Mouse (Mus musculus): ENCODE data around the gene Sptlc3. TPM values are rescaled to one million over a fixed set of nuclear protein-coding genes. Genes with fewer than 3 reads are reported as not detected.
A peak's percentile ranks its signal among the peaks of the same experiment; 100 is the strongest.

Sptlc3 gene
- polyA plus RNA-seq, 1 experiment from 2014 or later, result not detected

DNA sequence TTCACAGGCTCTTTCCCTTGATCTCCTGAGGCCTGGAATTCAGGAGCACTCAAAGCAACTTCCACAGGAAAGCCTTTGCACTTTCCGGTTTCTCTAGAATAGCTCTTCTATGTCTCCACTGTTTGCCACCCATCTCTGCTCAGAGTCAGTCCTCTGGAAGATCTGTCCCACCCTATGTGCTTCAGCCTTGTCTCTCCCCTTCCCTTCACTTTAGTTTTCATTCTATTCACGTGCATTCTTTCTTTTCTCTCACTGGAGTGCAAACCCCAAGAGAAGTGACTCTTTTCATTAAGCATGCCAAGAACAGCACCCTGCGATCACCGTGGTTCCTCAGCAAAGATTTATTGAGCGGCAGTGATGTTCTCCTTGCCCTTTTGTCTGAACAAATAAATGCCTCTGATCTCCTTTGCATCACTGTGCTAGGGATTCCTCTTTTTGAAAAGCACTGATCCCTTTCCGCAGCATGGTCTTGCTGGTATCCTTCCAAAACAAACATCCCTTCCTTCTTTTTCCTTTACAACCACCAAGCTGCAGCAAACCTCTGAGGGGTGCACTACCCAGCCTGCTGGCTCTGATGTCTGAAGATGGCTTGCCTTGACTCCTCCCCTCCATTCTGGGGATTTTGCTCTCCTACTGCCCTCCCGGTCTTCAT is 108.0 kb downstream of the Sptlc3 start:
- Histone ChIP-seq H3K4me2 (no peak overlapping the region), H3K27ac (no peak overlapping the region; the same call in 1 of the 2 replicates), H3K4me1 (replicated peaks) (peaks cover 5% of the 10 kb centered on the region), H3K9ac (no peak overlapping the region), H3K9me3 (no peaks in the 10 kb centered on the region), H3K27me3 (no peaks in the 10 kb centered on the region), H3K36me3 (no peaks in the 10 kb centered on the region), H3K4me3 (no peak overlapping the region)
- peak; percentile 57 for ATAC-seq (ENCODE audit: low FRiP score)
- WGBS, result 12% methylated on average over 7 of the region's 7 CpGs

DNA sequence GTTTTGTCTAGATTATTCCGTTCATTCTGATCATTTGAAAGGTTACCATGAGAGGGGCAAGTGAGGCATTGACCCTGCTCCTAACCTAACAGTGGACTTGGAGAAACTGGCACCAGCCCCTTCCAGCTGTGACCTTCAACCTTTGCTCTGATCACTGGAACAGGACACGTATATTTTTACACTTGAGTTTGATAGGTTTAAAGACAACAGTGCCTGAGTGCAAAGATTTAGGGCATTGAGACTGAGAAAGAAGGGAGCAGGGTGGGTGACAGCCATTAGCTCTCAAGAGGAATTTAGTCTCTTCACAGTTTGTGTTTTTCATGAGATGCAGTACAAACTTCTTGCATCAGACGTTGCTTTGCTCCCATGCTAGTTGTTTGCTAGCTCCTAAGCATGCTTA is 114.5 kb downstream of the Sptlc3 start:
- no peaks in the 10 kb centered on the region for H3K9me3 ChIP-seq
- 19% methylated on average over 3 of the region's 3 CpGs for WGBS
- H3K4me1 ChIP-seq (replicated peaks), result peaks cover 27% of the 10 kb centered on the region
- no peak overlapping the region for H3K4me3 ChIP-seq
- H3K36me3 ChIP-seq, result no peaks in the 10 kb centered on the region
- H3K27ac ChIP-seq, result peak overlapping the region; percentile 46; the same call in 1 of the 2 replicates
- H3K4me2 ChIP-seq, result peak overlapping the region; percentile 36; the same call in 1 of the 2 replicates
- no peak overlapping the region for H3K9ac ChIP-seq
- no peak for ATAC-seq (ENCODE audit: low FRiP score)
- H3K27me3 ChIP-seq, result no peaks in the 10 kb centered on the region

DNA sequence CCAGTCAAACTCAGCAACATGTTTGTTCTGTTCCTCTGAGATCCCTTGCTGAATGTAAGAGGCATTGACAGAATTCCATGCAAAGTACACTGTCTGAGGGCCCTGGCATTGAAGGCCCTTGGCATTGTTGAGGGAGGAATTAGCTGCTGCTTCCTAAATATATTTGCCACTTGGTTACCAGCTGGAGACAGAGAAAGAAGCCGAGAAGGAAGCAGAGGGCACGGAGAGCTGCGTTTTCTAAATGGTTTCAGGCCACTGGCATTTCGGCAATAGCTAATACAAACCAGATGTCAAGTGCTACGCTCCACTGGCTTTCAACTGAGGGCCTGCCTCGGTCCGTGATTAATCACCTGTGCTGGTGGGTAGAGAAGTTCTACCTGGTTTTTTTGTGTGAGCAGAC is 115.1 kb downstream of the Sptlc3 start:
- 2% methylated on average over 7 of the region's 7 CpGs for WGBS
- ATAC-seq (ENCODE audit: low FRiP score), result peak; percentile 66; the same call in 1 of the 2 replicates
- H3K27ac ChIP-seq, result peak overlapping the region; percentile 46

DNA sequence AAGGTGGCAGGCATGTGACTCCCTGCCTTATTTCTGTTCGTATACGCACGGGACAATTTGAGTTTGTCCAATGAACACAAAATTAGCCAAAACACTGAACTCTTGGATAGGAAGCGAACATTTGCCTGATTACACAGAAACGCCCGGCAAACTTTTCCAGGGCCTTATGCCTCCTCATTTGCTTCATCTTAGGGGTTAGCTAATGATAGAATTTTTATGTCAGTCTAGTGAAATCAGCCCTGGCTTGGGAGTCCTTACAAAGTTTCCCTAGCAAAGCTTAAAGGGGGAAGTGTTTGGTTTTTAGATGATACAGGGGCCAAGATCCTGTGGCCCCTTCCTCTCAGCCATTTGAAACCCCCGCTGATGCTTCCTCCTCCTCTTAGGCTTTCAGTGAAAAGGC is 115.5 kb downstream of the Sptlc3 start:
- Histone ChIP-seq H3K9ac (no peak overlapping the region), H3K27ac (no peak overlapping the region), H3K4me1 (replicated peaks) (peaks cover 32% of the 10 kb centered on the region), H3K27me3 (no peaks in the 10 kb centered on the region), H3K36me3 (no peaks in the 10 kb centered on the region), H3K4me3 (no peak overlapping the region), H3K4me2 (peak overlapping the region; percentile 36), H3K9me3 (no peaks in the 10 kb centered on the region)
- peak; percentile 16; the same call in 1 of the 2 replicates for ATAC-seq (ENCODE audit: low FRiP score)
- WGBS, result 13% methylated on average over 7 of the region's 7 CpGs

More for the DNA sequence above, 115.1 kb downstream of the Sptlc3 start:
- Histone ChIP-seq H3K4me3 (no peak overlapping the region), H3K4me1 (replicated peaks) (peaks cover 32% of the 10 kb centered on the region), H3K4me2 (peak overlapping the region; percentile 36), H3K9ac (no peak overlapping the region), H3K9me3 (no peaks in the 10 kb centered on the region), H3K27me3 (no peaks in the 10 kb centered on the region), H3K36me3 (no peaks in the 10 kb centered on the region)

DNA sequence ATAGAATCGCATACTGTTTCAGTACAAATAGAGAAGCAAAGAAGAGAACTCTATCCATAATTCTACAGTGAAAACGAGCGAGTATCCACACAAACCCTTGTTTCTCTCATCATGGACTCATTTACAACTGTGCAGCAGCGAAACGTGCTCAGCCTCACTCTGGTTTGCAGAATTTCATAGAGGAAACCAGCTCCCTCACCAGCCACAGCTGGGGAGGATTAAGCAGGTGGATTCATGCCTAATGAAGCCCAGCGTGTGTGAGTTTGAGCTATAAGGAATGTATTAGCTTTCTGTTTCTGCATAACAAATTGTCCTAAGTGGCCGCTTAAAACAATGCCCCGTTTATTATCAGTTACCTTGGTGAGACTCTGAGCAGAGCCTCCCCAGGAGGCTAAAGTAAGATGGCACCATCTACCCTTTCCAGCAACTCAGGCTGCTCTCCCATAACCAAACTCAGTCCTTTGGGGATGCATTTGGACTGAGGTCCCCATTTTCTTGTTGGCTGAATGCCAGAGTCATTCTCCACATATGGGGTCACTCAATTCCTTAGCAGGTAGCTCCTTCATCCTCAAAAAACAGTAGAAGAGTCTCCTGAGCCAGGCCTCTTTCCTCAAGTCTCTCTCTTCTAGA is 116.1 kb downstream of the Sptlc3 start:
- H3K4me1 ChIP-seq (replicated peaks), result peaks cover 32% of the 10 kb centered on the region
- ATAC-seq (ENCODE audit: low FRiP score), result peak; percentile 41
- no peaks in the 10 kb centered on the region for H3K9me3 ChIP-seq
- WGBS, result 13% methylated on average over 8 of the region's 8 CpGs
- no peaks in the 10 kb centered on the region for H3K36me3 ChIP-seq
- H3K4me2 ChIP-seq, result peak overlapping the region; percentile 36
- no peaks in the 10 kb centered on the region for H3K27me3 ChIP-seq
- H3K9ac ChIP-seq, result no peak overlapping the region
- H3K4me3 ChIP-seq, result no peak overlapping the region
- no peak overlapping the region for H3K27ac ChIP-seq

DNA sequence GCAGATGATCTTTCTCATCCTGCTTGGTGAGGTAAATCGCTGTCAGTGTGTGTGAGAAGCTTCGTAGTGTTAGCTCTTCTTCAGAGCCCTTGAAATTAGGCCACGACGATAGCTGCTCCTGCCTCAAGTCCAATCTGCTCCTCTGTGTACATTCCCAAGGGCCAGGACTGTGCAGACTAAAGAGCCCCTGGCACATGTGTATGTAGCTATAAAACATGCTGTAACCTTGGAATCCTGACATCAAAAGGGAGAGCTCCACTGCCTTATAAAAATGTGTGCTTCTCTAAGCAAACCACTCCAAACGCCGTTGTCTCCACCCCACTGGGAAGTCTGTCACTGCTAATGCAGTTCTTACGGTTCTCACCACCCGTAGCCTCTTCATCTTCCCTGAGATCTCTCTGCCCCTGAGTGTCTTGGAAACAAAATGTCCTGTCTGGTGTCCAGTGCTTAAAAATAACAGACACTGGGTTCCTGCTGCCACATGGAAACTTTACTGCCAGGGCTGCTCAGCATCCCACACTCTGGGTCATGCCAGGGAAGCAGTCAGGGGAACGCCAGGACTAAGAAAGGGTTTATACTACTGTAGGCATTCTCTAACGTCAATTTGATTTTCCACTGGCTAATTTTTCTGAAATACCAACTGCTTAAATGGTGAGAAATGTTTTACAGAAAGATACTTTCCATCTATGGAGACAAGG is 118.8 kb downstream of the Sptlc3 start:
- H3K4me2 ChIP-seq, result no peak overlapping the region
- H3K36me3 ChIP-seq, result no peaks in the 10 kb centered on the region
- WGBS, result 59% methylated on average over 10 of the region's 10 CpGs
- no peak overlapping the region for H3K4me3 ChIP-seq
- no peaks in the 10 kb centered on the region for H3K9me3 ChIP-seq
- no peak for ATAC-seq (ENCODE audit: low FRiP score)
- H3K27ac ChIP-seq, result no peak overlapping the region
- no peaks in the 10 kb centered on the region for H3K27me3 ChIP-seq
- peaks cover 32% of the 10 kb centered on the region for H3K4me1 ChIP-seq (replicated peaks)
- H3K9ac ChIP-seq, result no peak overlapping the region

DNA sequence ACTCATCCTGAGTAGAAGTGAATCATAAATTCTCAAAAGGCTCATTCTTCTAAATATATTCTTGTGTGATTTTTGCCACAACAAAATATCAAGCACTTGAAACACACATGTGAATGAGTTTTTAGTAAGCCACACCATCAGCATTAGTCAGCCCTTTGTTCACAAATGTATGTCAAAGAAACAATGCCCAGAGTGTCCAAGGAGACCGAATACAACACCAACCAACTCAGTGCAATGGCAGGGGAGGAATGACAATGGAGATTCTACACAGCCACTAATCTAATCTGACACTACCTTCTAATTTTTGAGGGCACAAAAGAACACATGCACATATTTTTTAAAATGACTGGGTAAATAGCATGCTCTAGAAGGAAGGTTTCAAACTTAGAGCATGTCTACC is 132.8 kb downstream of the Sptlc3 start:
- H3K4me3 ChIP-seq, result no peak overlapping the region
- H3K27ac ChIP-seq, result no peak overlapping the region
- H3K4me2 ChIP-seq, result no peak overlapping the region
- no peaks in the 10 kb centered on the region for H3K9me3 ChIP-seq
- no peaks in the 10 kb centered on the region for H3K36me3 ChIP-seq
- no peak for ATAC-seq (ENCODE audit: low FRiP score)
- no peaks in the 10 kb centered on the region for H3K27me3 ChIP-seq
- H3K9ac ChIP-seq, result no peak overlapping the region
- 56% methylated on average over 1 of the region's 1 CpGs for WGBS
- no peaks in the 10 kb centered on the region for H3K4me1 ChIP-seq (replicated peaks)

DNA sequence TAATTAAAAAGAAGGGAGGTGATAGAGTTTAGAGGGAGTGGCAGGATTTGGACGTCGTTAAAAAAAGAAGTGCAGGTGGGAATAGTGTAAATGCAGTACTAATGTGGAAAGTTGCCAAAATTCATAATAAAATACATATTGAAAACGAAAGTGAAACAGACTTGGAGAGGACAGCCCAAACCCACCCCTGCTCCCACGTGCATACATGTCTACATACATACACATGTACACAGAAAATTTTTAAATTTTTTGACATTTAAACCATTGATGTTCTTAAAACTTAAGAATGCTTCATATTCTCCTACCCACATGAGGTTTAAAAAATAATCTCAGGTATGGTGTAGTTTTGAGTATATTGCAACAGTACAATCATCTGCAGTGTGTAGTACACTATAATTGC is 135.0 kb downstream of the Sptlc3 start:
- no peak overlapping the region for H3K9ac ChIP-seq
- no peaks in the 10 kb centered on the region for H3K9me3 ChIP-seq
- ATAC-seq (ENCODE audit: low FRiP score), result no peak
- H3K4me2 ChIP-seq, result no peak overlapping the region
- no peak overlapping the region for H3K4me3 ChIP-seq
- 89% methylated on average over 4 of the region's 4 CpGs for WGBS
- no peaks in the 10 kb centered on the region for H3K4me1 ChIP-seq (replicated peaks)
- no peaks in the 10 kb centered on the region for H3K36me3 ChIP-seq
- no peak overlapping the region for H3K27ac ChIP-seq
- no peaks in the 10 kb centered on the region for H3K27me3 ChIP-seq

DNA sequence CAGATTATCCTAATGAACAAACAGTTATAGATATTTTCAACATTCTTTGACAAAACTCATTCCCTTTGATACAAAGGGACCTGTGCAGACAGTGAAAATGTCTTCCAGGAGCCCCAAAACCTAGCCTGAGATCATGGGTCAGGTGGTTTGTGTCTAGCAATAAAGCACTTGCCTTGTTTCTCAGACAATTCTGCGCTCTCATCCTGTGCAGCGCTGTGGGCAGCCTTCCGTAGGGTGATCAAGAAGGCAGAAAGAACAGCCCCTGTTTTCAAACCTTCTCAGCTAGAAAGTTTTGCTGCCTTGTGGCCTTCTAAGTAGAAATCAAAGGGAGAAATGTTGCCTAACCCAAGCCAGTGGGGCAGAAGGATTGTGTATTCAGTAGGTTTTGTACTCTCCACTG is 135.9 kb downstream of the Sptlc3 start:
- Histone ChIP-seq H3K9me3 (no peaks in the 10 kb centered on the region), H3K4me3 (no peak overlapping the region), H3K4me2 (no peak overlapping the region), H3K27ac (no peak overlapping the region), H3K27me3 (no peaks in the 10 kb centered on the region), H3K36me3 (no peaks in the 10 kb centered on the region), H3K9ac (no peak overlapping the region), H3K4me1 (replicated peaks) (no peaks in the 10 kb centered on the region)
- WGBS, result 81% methylated on average over 3 of the region's 3 CpGs
- ATAC-seq (ENCODE audit: low FRiP score), result no peak

DNA sequence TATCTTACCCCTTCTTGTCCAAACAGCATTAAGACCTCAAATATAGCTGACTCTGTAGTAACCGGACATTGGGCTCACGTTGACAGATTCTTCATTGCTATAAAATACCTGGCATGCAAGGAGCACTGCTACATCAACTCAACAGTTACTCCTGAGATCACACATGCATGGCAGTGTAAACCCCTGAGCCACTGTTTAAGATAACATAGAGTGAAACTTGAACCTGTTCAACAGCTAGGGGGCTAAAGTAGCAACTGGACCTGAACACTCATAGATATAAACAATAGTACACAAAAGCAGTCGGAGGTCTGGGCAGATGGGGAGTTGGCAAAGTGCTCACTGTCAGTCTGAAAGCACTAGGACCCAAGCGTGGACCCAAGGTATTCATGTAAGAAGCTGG is 140.8 kb downstream of the Sptlc3 start:
- ATAC-seq (ENCODE audit: low FRiP score), result no peak
- Histone ChIP-seq H3K36me3 (no peaks in the 10 kb centered on the region), H3K27me3 (no peaks in the 10 kb centered on the region), H3K4me1 (replicated peaks) (no peaks in the 10 kb centered on the region), H3K4me3 (no peak overlapping the region), H3K9ac (no peak overlapping the region), H3K27ac (no peak overlapping the region), H3K9me3 (no peaks in the 10 kb centered on the region), H3K4me2 (no peak overlapping the region)
- 83% methylated on average over 4 of the region's 4 CpGs for WGBS

DNA sequence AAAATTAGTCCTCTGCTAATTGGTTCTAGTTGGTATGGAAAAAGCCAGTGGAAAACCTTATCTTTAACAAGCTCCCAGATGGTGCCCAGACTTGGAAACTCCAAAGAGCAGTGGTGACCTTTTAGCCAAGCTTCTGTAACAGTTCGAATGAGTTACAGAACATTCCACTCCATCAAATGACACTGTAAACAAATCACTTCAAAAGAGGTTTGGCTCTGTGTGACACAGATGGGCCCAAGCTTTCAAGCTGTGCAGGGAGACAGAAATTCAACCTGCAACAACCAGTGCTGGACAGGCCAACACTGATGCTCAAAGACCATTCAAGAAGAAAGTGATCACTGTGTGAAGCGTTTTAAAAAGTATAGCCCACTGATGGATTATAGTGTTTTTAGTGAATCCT is 144.1 kb downstream of the Sptlc3 start:
- Histone ChIP-seq H3K4me1 (replicated peaks) (no peaks in the 10 kb centered on the region), H3K4me3 (no peak overlapping the region), H3K36me3 (no peaks in the 10 kb centered on the region), H3K9me3 (no peaks in the 10 kb centered on the region), H3K27me3 (no peaks in the 10 kb centered on the region), H3K9ac (no peak overlapping the region), H3K4me2 (no peak overlapping the region), H3K27ac (no peak overlapping the region)
- ATAC-seq (ENCODE audit: low FRiP score), result no peak
- 35% methylated on average over 2 of the region's 2 CpGs for WGBS

DNA sequence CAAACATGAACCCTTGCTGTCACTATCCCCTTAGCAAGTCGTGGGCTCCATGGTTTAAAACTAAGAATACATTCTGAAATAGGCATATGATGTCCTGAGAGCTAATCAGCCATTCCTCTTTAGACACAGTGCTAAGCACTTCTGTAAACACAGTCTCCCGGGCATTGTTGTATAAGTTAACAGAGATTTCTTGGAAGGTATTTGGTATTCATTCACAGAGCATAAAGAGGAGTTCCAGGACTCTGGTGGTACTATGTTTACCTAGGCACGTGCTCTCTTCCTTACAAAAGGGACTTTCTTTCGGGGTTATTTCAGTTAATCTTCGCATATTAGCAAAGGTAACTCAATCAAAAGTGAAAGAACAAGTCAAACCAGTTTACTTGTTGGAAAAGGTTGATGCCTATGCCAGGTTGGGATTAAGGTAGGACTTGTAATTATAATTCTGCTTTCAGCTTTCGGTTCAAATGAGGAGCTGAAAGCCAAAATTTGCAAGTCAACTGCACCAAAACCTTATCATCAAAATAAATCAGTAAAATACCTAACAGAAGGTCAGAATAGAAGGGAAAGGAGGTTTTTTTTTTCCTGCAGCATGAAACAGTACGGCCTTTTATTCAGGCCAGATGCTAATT is 148.2 kb downstream of the Sptlc3 start:
- Histone ChIP-seq H3K9ac (no peak overlapping the region), H3K36me3 (no peaks in the 10 kb centered on the region), H3K4me1 (replicated peaks) (no peaks in the 10 kb centered on the region), H3K4me3 (no peak overlapping the region), H3K27me3 (no peaks in the 10 kb centered on the region), H3K4me2 (no peak overlapping the region), H3K27ac (no peak overlapping the region), H3K9me3 (no peaks in the 10 kb centered on the region)
- 57% methylated on average over 7 of the region's 7 CpGs for WGBS
- no peak for ATAC-seq (ENCODE audit: low FRiP score)

All from hindbrain, embryonic 13.5 days (tissue).